Mouse (Mus musculus): Measurements from ENCODE around the gene Slc4a11. TPM values are rescaled to one million over a fixed set of nuclear protein-coding genes. Genes with fewer than 3 reads are reported as not detected.
"Not testable (repeated sequence)": the region's sequence is repeated elsewhere in the genome, so short reads cannot be mapped to it uniquely, and the experiment has no call there.

The Slc4a11 gene
- total RNA-seq, 2 experiments from 2014 or later = 1.8 to 1.9 TPM

- intact Hi-C loops (cut with DNase I) = no loop called here
- DNase-seq (ENCODE audit: low spot score in 2 of 2) = no peak
Measured at GRCm38 (mm10) chr2:130685426-130685825, 11.9 kb downstream of the Slc4a11 start.

GRCm38 (mm10) chr2:130681531-130681930 is 15.8 kb downstream of the Slc4a11 start:
- DNase-seq (ENCODE audit: low spot score in 2 of 2) = no peak
- intact Hi-C loops (cut with DNase I) = no loop called here

- intact Hi-C loops (cut with DNase I) = no loop called here
- DNase-seq (ENCODE audit: low spot score in 2 of 2) = no peak
Measured at GRCm38 (mm10) chr2:130679899-130680298, 17.4 kb downstream of the Slc4a11 start.

DNA sequence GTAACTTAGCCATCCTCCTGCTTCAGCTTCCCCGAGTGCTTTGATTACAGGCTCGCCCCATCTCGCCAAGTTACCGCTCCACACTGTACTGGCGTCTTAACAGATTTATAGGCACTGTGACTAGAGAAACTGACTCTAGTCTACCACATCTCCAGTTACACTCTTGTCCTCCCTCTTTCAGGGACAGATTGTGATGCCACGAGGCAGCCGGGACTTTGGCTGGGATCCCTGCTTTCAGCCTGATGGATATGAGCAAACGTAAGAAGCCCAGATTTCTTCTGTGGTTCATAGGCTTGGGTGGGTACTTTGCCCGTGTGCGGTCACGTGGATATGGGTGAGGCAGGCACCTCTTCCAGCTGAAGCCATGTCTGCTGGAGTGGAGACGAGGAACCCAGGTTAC is 18.2 kb downstream of the Slc4a11 start:
- no peak for DNase-seq (ENCODE audit: low spot score in 2 of 2)
- intact Hi-C loops (cut with DNase I) = no loop called here

GRCm38 (mm10) chr2:130677211-130677610 is 20.1 kb downstream of the Slc4a11 start:
- intact Hi-C loops (cut with DNase I) = no loop called here
- DNase-seq (ENCODE audit: low spot score in 2 of 2) = no peak

- DNase-seq (ENCODE audit: low spot score in 2 of 2) = peak; percentile 86 to 93
- intact Hi-C loops (cut with DNase I) = loop anchor here (5.0 kb wide), 1 partner anchor 105 kb away; the partner anchor contains the start of gene Mrps26
Measured at GRCm38 (mm10) chr2:130667559-130667958, 29.8 kb downstream of the Slc4a11 start, which contains the start of gene Itpa. Itpa (plus strand) TSS chr2:130667610.

GRCm38 (mm10) chr2:130664102-130664701 is 33.1 kb downstream of the Slc4a11 start, which contains the start of gene Ddrgk1:
Ddrgk1 (minus strand) TSS chr2:130664659.
- intact Hi-C loops (cut with DNase I) = loop anchor here (2.0 kb wide), 1 partner anchor 21 kb away; the partner anchor contains the start of gene Lzts3
- peak; percentile 98 for DNase-seq (ENCODE audit: low spot score in 2 of 2)

DNA sequence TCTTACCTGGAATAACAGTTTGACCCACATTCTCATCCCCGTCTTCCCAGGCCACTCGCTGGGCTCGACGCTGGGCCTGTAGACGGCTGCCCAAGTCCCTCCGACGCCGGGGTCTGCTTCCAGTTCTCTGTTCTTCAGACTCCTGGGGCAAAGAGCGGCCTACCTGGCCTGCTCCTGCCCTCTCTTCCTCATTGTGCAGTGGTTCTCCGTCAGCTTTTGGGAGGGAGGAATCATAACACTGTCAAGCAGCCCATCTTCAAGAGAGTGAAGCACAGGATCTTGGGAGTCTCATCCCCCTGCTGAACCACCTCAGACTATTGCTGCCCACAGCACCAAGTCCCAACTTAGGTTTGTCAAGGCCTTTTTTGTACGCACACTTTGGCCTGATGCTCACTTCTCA is 34.0 kb downstream of the Slc4a11 start:
- intact Hi-C loops (cut with DNase I) = no loop called here

DNA sequence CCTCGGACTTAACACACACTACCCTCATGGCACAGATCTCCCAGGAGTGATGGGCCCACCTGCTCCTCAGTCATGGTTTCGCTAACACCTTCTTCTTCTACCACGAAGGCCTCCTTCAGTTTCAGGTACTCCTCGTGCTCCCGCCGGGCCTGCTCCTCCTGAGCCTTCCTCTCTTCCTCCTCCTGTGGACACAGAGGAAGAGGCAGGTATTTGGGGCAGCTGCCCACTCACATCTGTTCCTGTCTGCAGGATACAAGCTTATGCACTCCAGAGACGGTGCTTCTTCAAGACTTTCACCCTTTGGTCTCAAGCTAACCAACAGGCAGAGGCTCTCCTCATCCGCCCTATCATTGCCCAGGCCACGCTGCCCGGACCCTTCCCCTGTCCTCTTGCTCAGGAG is 38.8 kb downstream of the Slc4a11 start:
- intact Hi-C loops (cut with DNase I) = no loop called here
- DNase-seq (ENCODE audit: low spot score in 2 of 2) = peak in 1 of 2 experiments; percentile 67

More for the DNA sequence above, 34.0 kb downstream of the Slc4a11 start:
- no peak for DNase-seq (ENCODE audit: low spot score in 2 of 2)

DNA sequence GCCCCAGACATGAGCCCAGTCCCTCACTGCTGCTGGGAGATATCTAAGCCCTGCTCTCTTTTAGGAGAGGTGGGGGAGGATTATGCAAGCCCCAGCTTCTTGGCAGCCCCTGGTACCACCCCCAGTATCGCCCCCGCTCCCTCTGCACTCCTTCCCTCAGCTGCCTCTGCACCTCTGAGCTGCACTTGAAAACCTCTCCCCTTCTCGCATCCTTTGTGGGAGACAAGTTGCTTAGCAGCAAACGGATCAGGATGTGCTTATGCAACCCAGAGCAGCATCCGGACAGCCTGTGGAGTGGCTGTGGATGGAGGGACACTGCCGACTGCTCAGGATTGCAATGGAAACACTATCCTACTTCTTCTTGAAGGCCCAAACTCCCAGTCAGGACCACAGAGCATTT is 39.8 kb downstream of the Slc4a11 start:
- intact Hi-C loops (cut with DNase I) = loop anchor here (2.0 kb wide), 1 partner anchor 15 kb away; the partner anchor contains the start of gene Lzts3
- DNase-seq (ENCODE audit: low spot score in 2 of 2) = peak; percentile 82 to 96

- intact Hi-C loops (cut with DNase I) = loop anchor here (2.0 kb wide), 1 partner anchor 14 kb away; the partner anchor contains the start of gene Lzts3
- DNase-seq (ENCODE audit: low spot score in 2 of 2) = peak; percentile 52 to 96
Measured at GRCm38 (mm10) chr2:130656536-130656935, 40.8 kb downstream of the Slc4a11 start.

GRCm38 (mm10) chr2:130655660-130656339 is 41.5 kb downstream of the Slc4a11 start:
- no peak for DNase-seq (ENCODE audit: low spot score in 2 of 2)
- intact Hi-C loops (cut with DNase I) = loop anchor here (2.0 kb wide), 1 partner anchor 13 kb away; the partner anchor contains the start of gene Lzts3

- intact Hi-C loops (cut with DNase I) = no loop called here
- no peak for DNase-seq (ENCODE audit: low spot score in 2 of 2)
Measured at GRCm38 (mm10) chr2:130653760-130654159, 43.6 kb downstream of the Slc4a11 start.

GRCm38 (mm10) chr2:130653303-130653702 is 44.0 kb downstream of the Slc4a11 start:
- intact Hi-C loops (cut with DNase I) = no loop called here
- peak in 1 of 2 experiments; percentile 92 for DNase-seq (ENCODE audit: low spot score in 2 of 2)

DNA sequence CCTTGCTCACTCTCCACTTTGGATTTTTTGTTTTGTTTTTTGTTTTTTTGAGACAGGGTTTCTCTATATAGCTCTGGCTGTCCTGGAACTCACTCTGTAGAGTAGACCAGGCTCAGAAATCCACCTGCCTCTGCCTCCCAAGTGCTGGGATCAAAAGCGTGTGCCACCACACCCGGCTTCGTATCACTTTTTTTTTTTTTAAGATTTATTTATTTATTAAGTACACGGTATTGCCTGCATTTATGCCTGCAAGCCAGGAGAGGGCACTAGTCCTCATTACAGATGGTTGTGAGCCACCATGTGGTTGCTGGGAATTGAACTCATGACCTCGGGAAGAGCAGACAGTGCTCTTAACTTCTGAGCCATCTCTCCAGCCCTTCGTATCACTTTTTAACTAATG is 48.3 kb downstream of the Slc4a11 start:
- intact Hi-C loops (cut with DNase I) = not testable (repeated sequence)

GRCm38 (mm10) chr2:130645198-130645597 is 52.1 kb downstream of the Slc4a11 start:
- intact Hi-C loops (cut with DNase I) = no loop called here
- DNase-seq (ENCODE audit: low spot score in 2 of 2) = no peak

More for the DNA sequence above, 48.3 kb downstream of the Slc4a11 start:
- DNase-seq (ENCODE audit: low spot score in 2 of 2) = not testable (repeated sequence)

GRCm38 (mm10) chr2:130642684-130643369 is 54.5 kb downstream of the Slc4a11 start, which contains the start of gene Lzts3:
Lzts3 (minus strand) TSS chr2:130642803.
- peak; percentile 90 to 91 for DNase-seq (ENCODE audit: low spot score in 2 of 2)
- intact Hi-C loops (cut with DNase I) = loop anchor here (2.0 kb wide), 2 partner anchors 14 to 22 kb away; partner anchors contain the start of gene Ddrgk1

- intact Hi-C loops (cut with DNase I) = loop anchor here (2.0 kb wide), 2 partner anchors 15 to 23 kb away; partner anchors contain the start of gene Ddrgk1
- DNase-seq (ENCODE audit: low spot score in 2 of 2) = peak; percentile 41 to 66
Measured at GRCm38 (mm10) chr2:130642197-130642660, 55.1 kb downstream of the Slc4a11 start.

DNA sequence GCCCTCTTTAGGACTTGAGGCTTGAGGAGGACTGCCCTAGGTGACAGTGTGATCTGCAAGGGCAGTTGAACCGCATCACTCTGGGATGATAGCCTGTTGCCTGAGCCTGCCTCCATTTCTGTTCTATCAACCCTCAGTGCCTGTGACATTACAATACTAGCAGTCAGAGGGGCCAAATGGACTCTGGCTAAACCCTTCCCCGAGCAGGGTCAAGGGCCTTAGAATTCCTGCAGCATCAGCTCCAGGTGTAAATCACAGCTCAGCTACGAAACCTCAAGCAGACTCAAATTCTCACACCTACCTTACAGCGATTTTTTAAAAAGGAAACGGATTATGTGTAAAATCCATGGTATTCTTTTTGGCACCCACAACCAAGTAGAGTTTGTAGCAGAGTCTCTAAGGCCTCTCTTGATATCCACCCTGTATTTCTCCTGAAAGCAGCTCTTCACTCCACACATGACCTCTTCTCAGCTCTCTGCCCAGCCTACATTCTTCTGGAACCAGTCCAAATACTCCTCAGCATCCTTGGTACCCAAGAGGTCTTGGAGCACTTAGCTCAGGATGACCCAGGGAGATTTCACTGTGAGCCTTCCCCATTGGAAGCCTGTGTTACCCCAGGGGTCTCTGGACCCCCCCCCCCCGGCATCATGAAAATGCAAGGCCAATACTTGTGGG is 55.8 kb downstream of the Slc4a11 start:
- no peak for DNase-seq (ENCODE audit: low spot score in 2 of 2)

More for the DNA sequence above, 55.8 kb downstream of the Slc4a11 start:
- intact Hi-C loops (cut with DNase I) = loop anchor here (2.0 kb wide), 2 partner anchors 15 to 23 kb away; partner anchors contain the start of gene Ddrgk1
